Mouse (Mus musculus) MEL (cell line): Measurements from ENCODE around the gene Pgap3. TPM values are rescaled to one million over a fixed set of nuclear protein-coding genes. Genes with fewer than 3 reads are reported as not detected.

Experiments used
- DNase-seq: peaks from one replicate; pipeline ENCODE4 v3.0.0; 2011; ENCODE audit warnings: low read depth, low spot score
- H3K27ac ChIP-seq: 2 replicates; pipeline ENCODE4 v1.5.1; 2012; ENCODE audit warnings: low read depth, mild to moderate bottlenecking, control low read depth, low read length, moderate library complexity; ENCODE audit not compliant: control insufficient read depth
- H3K27me3 ChIP-seq, 2 experiments: fragments of 150-350 bp in 1 of 2; sonication (generic) in 1 of 2; 2 replicates each; pipeline ENCODE4 v1.6.1; 2012; ENCODE audit warnings: low read length in 2 of 2, mild to moderate bottlenecking in 2 of 2, improper control_type of control experiment in 1 of 2, moderate library complexity in 1 of 2; ENCODE audit not compliant: insufficient read depth in 2 of 2, control insufficient read depth in 1 of 2
- H3K36me3 ChIP-seq, 2 experiments: 2 replicates each; pipeline ENCODE4 v1.6.1; 2012 to 2014; ENCODE audit warnings: low read length in 2 of 2, improper control_type of control experiment in 1 of 2, inconsistent platforms in 1 of 2, mild to moderate bottlenecking in 1 of 2; ENCODE audit not compliant: insufficient read depth in 2 of 2, control insufficient read depth in 1 of 2
- H3K4me1 ChIP-seq, 2 experiments: fragments of 150-350 bp in 1 of 2; sonication (generic) in 1 of 2; 2 replicates each; pipeline ENCODE4 v1.6.1; 2012; ENCODE audit warnings: low read length in 2 of 2, improper control_type of control experiment in 1 of 2, mild to moderate bottlenecking in 1 of 2; ENCODE audit not compliant: insufficient read depth in 2 of 2, control insufficient read depth in 1 of 2
- H3K4me3 ChIP-seq, 2 experiments: fragments of 150-350 bp in 1 of 2; sonication (generic) in 1 of 2; 2 replicates each; pipeline ENCODE4 v1.5.1; 2012; ENCODE audit warnings: low read depth in 2 of 2, low read length in 2 of 2, mild to moderate bottlenecking in 2 of 2, moderate library complexity in 2 of 2, control low read depth in 1 of 2, improper control_type of control experiment in 1 of 2; ENCODE audit not compliant: control insufficient read depth in 1 of 2, insufficient read depth in 1 of 2
- H3K79me2 ChIP-seq: 2 replicates; pipeline ENCODE4 v1.6.1; 2012; ENCODE audit warnings: mild to moderate bottlenecking, low read length, moderate library complexity; ENCODE audit not compliant: control insufficient read depth, poor library complexity, insufficient read depth
- H3K9ac ChIP-seq: 2 replicates; pipeline ENCODE4 v1.6.1; 2012; ENCODE audit warnings: low read depth, mild to moderate bottlenecking, control low read depth, low read length, moderate library complexity; ENCODE audit not compliant: control insufficient read depth, poor library complexity, severe bottlenecking
- H3K9me3 ChIP-seq: fragments of 150-350 bp; sonication (generic); replicated peaks from 2 replicates; pipeline ENCODE4 v1.6.1; 2012; ENCODE audit warnings: mild to moderate bottlenecking, low read length, improper control_type of control experiment, moderate library complexity; ENCODE audit not compliant: insufficient read depth
- CHD1 ChIP-seq: IDR thresholded peaks from 2 replicates; pipeline ENCODE4 v1.6.1; 2012; ENCODE audit warnings: low read depth, mild to moderate bottlenecking, inconsistent platforms, low read length, improper control_type of control experiment
- CTCF ChIP-seq, 3 experiments: IDR thresholded peaks in 2 of 3; conservative IDR thresholded peaks in 1 of 3; 2 replicates each; pipeline ENCODE4 v1.5.1; 2011 to 2012; ENCODE audit warnings: low read length in 3 of 3, low read depth in 2 of 3, mild to moderate bottlenecking in 2 of 3, improper control_type of control experiment in 1 of 3, inconsistent platforms in 1 of 3, mixed read lengths in 1 of 3, moderate library complexity in 1 of 3; ENCODE audit not compliant: control insufficient read depth in 1 of 3, insufficient read depth in 1 of 3, poor library complexity in 1 of 3, severe bottlenecking in 1 of 3
- ELF1 ChIP-seq: IDR thresholded peaks from 2 replicates; pipeline ENCODE4 v1.6.1; 2014; ENCODE audit warnings: low read depth, mild to moderate bottlenecking, inconsistent platforms, low read length, improper control_type of control experiment, moderate library complexity
- EP300 ChIP-seq, 2 experiments: IDR thresholded peaks; 2 replicates each; pipeline ENCODE4 v1.6.1; 2011; ENCODE audit warnings: improper control_type of control experiment in 2 of 2, low read length in 2 of 2, low read depth in 1 of 2, mild to moderate bottlenecking in 1 of 2
- ETS1 ChIP-seq: IDR thresholded peaks from 2 replicates; pipeline ENCODE4 v1.6.1; 2012; ENCODE audit warnings: low read depth, mild to moderate bottlenecking, inconsistent platforms, low read length, improper control_type of control experiment, moderate library complexity
- GATA1 ChIP-seq: IDR thresholded peaks from 2 replicates; pipeline ENCODE4 v1.6.1; 2011; ENCODE audit warnings: low read depth, low read length, improper control_type of control experiment
- HCFC1 ChIP-seq: IDR thresholded peaks from 2 replicates; pipeline ENCODE4 v1.6.1; 2012; ENCODE audit warnings: low read depth, mild to moderate bottlenecking, inconsistent platforms, low read length, improper control_type of control experiment, moderate library complexity
- JUND ChIP-seq: IDR thresholded peaks from 2 replicates; pipeline ENCODE4 v1.6.1; 2011; ENCODE audit warnings: low read depth, mild to moderate bottlenecking, improper control_type of control experiment, low read length
- MAFK ChIP-seq: IDR thresholded peaks from 2 replicates; pipeline ENCODE4 v1.6.1; 2011; ENCODE audit warnings: low read depth, mild to moderate bottlenecking, low read length, improper control_type of control experiment, borderline replicate concordance
- MAX ChIP-seq: IDR thresholded peaks from 2 replicates; pipeline ENCODE4 v1.6.1; 2011; ENCODE audit warnings: low read length, improper control_type of control experiment
- MAZ ChIP-seq: IDR thresholded peaks from 2 replicates; pipeline ENCODE4 v1.6.1; 2012; ENCODE audit warnings: low read depth, mild to moderate bottlenecking, inconsistent platforms, low read length, improper control_type of control experiment
- MEF2A ChIP-seq: IDR thresholded peaks from 2 replicates; pipeline ENCODE4 v1.6.1; 2014; ENCODE audit warnings: low read depth, mild to moderate bottlenecking, inconsistent platforms, low read length, improper control_type of control experiment; ENCODE audit not compliant: poor library complexity, insufficient replicate concordance, severe bottlenecking; ENCODE audit errors: extremely low read depth
- MXI1 ChIP-seq: IDR thresholded peaks from 2 replicates; pipeline ENCODE4 v1.6.1; 2011; ENCODE audit warnings: mild to moderate bottlenecking, low read depth, low read length, improper control_type of control experiment
- MYC ChIP-seq: IDR thresholded peaks from 2 replicates; pipeline ENCODE4 v1.6.1; 2011; ENCODE audit warnings: low read depth, mild to moderate bottlenecking, low read length, improper control_type of control experiment, moderate library complexity
- NELFE ChIP-seq: IDR thresholded peaks from 2 replicates; pipeline ENCODE4 v1.6.1; 2011; ENCODE audit warnings: low read depth, low read length, improper control_type of control experiment
- POLR2A ChIP-seq, 2 experiments: IDR thresholded peaks; 2 replicates each; pipeline ENCODE4 v1.6.1; 2011 to 2012; ENCODE audit warnings: low read length in 2 of 2, mild to moderate bottlenecking in 2 of 2, control low read depth in 1 of 2, improper control_type of control experiment in 1 of 2, low read depth in 1 of 2, moderate library complexity in 1 of 2; ENCODE audit not compliant: control insufficient read depth in 1 of 2, insufficient read depth in 1 of 2, poor library complexity in 1 of 2
- RAD21 ChIP-seq: IDR thresholded peaks from 2 replicates; pipeline ENCODE4 v1.6.1; 2011; ENCODE audit warnings: mild to moderate bottlenecking, low read depth, low read length, improper control_type of control experiment
- RCOR1 ChIP-seq: IDR thresholded peaks from 2 replicates; pipeline ENCODE4 v1.6.1; 2012; ENCODE audit warnings: low read depth, mild to moderate bottlenecking, inconsistent platforms, low read length, improper control_type of control experiment
- SIN3A ChIP-seq: IDR thresholded peaks from 2 replicates; pipeline ENCODE4 v1.6.1; 2012; ENCODE audit warnings: low read length, improper control_type of control experiment, inconsistent platforms
- SMC3 ChIP-seq: IDR thresholded peaks from 2 replicates; pipeline ENCODE4 v1.6.1; 2011; ENCODE audit warnings: low read depth, low read length, improper control_type of control experiment
- TAL1 ChIP-seq: IDR thresholded peaks from 2 replicates; pipeline ENCODE4 v1.6.1; 2012; ENCODE audit warnings: mild to moderate bottlenecking, inconsistent platforms, low read length, moderate library complexity, mixed read lengths
- TBP ChIP-seq: IDR thresholded peaks from 2 replicates; pipeline ENCODE4 v1.8.0; 2011; ENCODE audit warnings: low read depth, low read length, improper control_type of control experiment
- TCF12 ChIP-seq: IDR thresholded peaks from 2 replicates; pipeline ENCODE4 v1.6.1; 2014; ENCODE audit warnings: low read depth, mild to moderate bottlenecking, inconsistent platforms, low read length, improper control_type of control experiment, moderate library complexity
- UBTF ChIP-seq: IDR thresholded peaks from 2 replicates; pipeline ENCODE4 v1.6.1; 2012; ENCODE audit warnings: low read depth, mild to moderate bottlenecking, inconsistent platforms, low read length, improper control_type of control experiment, moderate library complexity, borderline replicate concordance; ENCODE audit not compliant: insufficient read depth
- ZC3H11A ChIP-seq: IDR thresholded peaks from 2 replicates; pipeline ENCODE4 v1.6.1; 2012; ENCODE audit warnings: low read depth, mild to moderate bottlenecking, inconsistent platforms, low read length, improper control_type of control experiment
- ZMIZ1 ChIP-seq: IDR thresholded peaks from 2 replicates; pipeline ENCODE4 v1.6.1; 2012; ENCODE audit warnings: low read depth, mild to moderate bottlenecking, inconsistent platforms, low read length, improper control_type of control experiment, moderate library complexity
- ZNF384 ChIP-seq: IDR thresholded peaks from 2 replicates; pipeline ENCODE4 v1.6.1; 2012; ENCODE audit warnings: low read depth, mild to moderate bottlenecking, inconsistent platforms, low read length, improper control_type of control experiment
- polyA plus RNA-seq, 2 experiments: library from polyadenylated mRNA; stranded (reverse) in 1 of 2; unstranded in 1 of 2; fragments of >175 nt in 1 of 2; fragments of >200 nt in 1 of 2; gene quantifications; 2 replicates each; pipeline versions ENCODE4 v1.2.1 to v1.2.4; 2012; ENCODE audit warnings: low replicate concordance in 2 of 2, low read depth in 1 of 2; ENCODE audit not compliant: insufficient read length in 2 of 2, insufficient read depth in 1 of 2, missing spikeins in 1 of 2
- total RNA-seq: library from RNA; depleted of rRNA; stranded (reverse); fragments of 300-350 nt; gene quantifications from 2 replicates; pipeline ENCODE4 v1.2.3, GENCODE M21; 2012

The Pgap3 gene
- total and polyA plus RNA-seq, 3 experiments, result 7.4 to 8.4 TPM; not detected in 1

- Histone ChIP-seq H3K27me3 (no peaks in the 10 kb centered on the region), H3K9me3 (no peaks in the 10 kb centered on the region), H3K4me3 (no peak overlapping the region; a peak in 1 of 4 replicates), H3K9ac (peak overlapping the region; percentile 63; the same call in 1 of the 2 replicates), H3K27ac (no peak overlapping the region; the same call in 1 of the 2 replicates), H3K4me1 (peaks cover 9 to 28% of the 10 kb centered on the region in 2 experiments), H3K79me2 (peaks cover 26% of the 10 kb centered on the region), H3K36me3 (peaks cover 0 to 17% of the 10 kb centered on the region in 2 experiments; a peak in 2 of 4 replicates)
- DNase-seq, result no peak
- TF ChIP-seq ZMIZ1 (no peak), CHD1 (no peak), ZC3H11A (no peak), MEF2A (no peak), TCF12 (no peak), SMC3 (no peak), TBP (no peak), UBTF (no peak), NELFE (no peak), JUND (no peak)
These were observed 43.5 kb downstream of the Pgap3 start for GRCm38 (mm10) chr11:98356625-98357394.

GRCm38 (mm10) chr11:98355732-98356299, 44.5 kb downstream of the Pgap3 start:
- H3K27me3 ChIP-seq, result no peaks in the 10 kb centered on the region

More at GRCm38 (mm10) chr11:98355732-98356299, 44.5 kb downstream of the Pgap3 start:
- H3K4me3 ChIP-seq, result no peak overlapping the region
- peaks cover 0 to 17% of the 10 kb centered on the region in 2 experiments; a peak in 2 of 4 replicates for H3K36me3 ChIP-seq
- no peak overlapping the region for H3K9ac ChIP-seq
- DNase-seq, result peak; percentile 96
- H3K9me3 ChIP-seq, result no peaks in the 10 kb centered on the region
- peaks cover 23% of the 10 kb centered on the region for H3K79me2 ChIP-seq
- peaks cover 9 to 28% of the 10 kb centered on the region in 2 experiments for H3K4me1 ChIP-seq
- H3K27ac ChIP-seq, result peak overlapping the region; percentile 24; the same call in 1 of the 2 replicates
- TF ChIP-seq UBTF (no peak), CTCF (IDR thresholded peaks at IDR 0.05 in 2 of 3, conservative IDR thresholded peaks at IDR 0.05 in 1 of 3; ENCODE audit: control insufficient read depth in 1 of 3, insufficient read depth in 1 of 3, low read depth in 2 of 3, low read length in 3 of 3, poor library complexity in 1 of 3, severe bottlenecking in 1 of 3) (peak; percentile 63 to 95 (median 92)), POLR2A (IDR thresholded peaks at IDR 0.05; ENCODE audit: control insufficient read depth in 1 of 2, insufficient read depth in 1 of 2, low read depth in 1 of 2, low read length in 2 of 2, poor library complexity in 1 of 2) (no peak), EP300 (IDR thresholded peaks at IDR 0.05; ENCODE audit: low read depth in 1 of 2, low read length in 2 of 2) (peak; percentile 58 to 65), HCFC1 (peak; percentile 60; the same call in 1 of the 2 replicates), ETS1 (peak; percentile 79), ZNF384 (peak; percentile 66; the same call in 1 of the 2 replicates), GATA1 (peak; percentile 96), RAD21 (peak; percentile 30), SMC3 (peak; percentile 62), ZMIZ1 (no peak), MAFK (no peak), ELF1 (peak; percentile 75), TBP (peak; percentile 39; the same call in 1 of the 2 replicates), TAL1 (0 out of 2 replicates have a peak, but pooled peaks have one; percentile 8), CHD1 (peak; percentile 38; the same call in 1 of the 2 replicates), MAX (no peak), MYC (0 out of 2 replicates have a peak, but pooled peaks have one; percentile 35), SIN3A (peak; percentile 82), MAZ (0 out of 2 replicates have a peak, but pooled peaks have one; percentile 8), RCOR1 (peak; percentile 68; the same call in 1 of the 2 replicates), MXI1 (peak; percentile 28; the same call in 1 of the 2 replicates)
